Mouse (Mus musculus) heart, postnatal 4 days (tissue): Measurements from ENCODE around the gene Hormad1. TPM values are rescaled to one million over a fixed set of nuclear protein-coding genes. Genes with fewer than 3 reads are reported as not detected.
A peak's percentile ranks its signal among the peaks of the same experiment; 100 is the strongest.
"Not testable (repeated sequence)": the region's sequence is repeated elsewhere in the genome, so short reads cannot be mapped to it uniquely, and the experiment has no call there.

Experiments used
- DNase-seq: peaks from one replicate; pipeline ENCODE4 v3.0.0; 2021
- total RNA-seq, 2 experiments: library from RNA; stranded (reverse); gene quantifications; 2 replicates each; pipeline ENCODE4 v1.2.3; 2021

The Hormad1 gene
- total RNA-seq, result not detected

DNA sequence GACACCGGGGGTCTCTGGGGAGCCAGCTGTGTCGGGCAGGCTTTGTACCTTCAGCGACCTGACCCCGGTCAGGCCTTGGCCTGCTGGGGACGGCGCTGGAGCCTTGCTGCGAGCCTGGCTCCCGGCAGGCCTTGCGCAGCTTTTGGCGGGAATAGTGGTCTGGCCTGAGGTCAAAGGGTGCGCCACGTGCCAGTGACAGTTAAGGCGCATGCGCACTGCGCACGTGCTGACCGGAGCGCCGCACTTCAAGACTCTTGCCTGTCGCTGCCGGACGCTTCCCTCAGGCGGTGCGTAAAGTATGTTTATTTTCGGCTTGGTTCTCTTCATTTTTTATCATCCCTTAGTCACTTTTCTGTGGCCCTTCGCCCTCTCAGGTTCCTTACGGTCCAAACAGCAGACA, at the start of gene Hormad1:
Gene Hormad1, plus strand, starts transcription at position 241 of the 400 bp plus-strand sequence.
- no peak for DNase-seq

DNA sequence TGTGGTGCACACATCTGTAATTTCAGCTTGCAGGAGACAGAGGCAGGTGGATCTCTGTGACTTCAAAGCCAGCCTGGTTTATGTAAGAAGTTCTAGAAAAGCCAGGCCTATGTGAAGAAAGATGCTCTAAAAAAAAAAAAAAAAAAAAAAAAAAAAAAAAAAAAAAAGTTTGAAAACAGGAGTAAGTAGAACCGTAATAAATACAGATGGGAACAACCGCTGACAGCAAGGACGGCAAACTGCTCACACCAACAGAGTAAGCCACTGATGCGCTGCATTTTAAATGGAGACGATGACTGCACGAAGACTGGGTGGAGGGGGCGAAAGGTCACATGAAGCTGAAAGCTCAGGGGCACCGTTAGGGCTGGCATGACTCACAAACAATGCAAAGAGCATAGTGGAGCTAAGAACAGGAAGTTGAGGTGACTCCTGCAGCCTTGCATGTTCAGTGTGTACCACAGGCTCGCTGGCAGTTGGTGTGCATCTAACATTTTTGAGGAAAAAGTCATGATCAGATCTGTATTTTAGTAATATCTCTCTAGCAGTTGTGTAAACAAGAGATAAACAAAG, 47.8 kb upstream of the Hormad1 start:
- no peak for DNase-seq

DNA sequence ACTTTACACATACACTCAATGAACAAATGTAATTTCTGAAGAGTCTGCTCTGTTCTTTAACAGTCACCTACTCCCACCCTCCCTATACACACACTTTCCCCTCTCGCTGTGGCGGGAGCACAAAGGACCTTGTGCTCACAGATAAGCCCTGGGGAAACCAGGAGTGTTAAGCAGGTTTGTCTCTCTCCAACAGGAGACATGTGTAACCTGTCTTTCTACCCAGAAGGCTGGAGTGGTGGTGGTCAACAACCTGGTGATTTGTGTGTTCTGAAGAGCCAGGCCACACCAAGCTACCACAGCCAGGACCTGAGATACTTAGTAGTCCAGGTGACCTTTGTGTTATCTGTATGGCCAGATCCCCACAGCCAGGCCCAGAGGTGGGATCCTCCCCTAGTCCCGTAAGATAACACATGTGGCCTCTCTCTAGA, 42.8 kb upstream of the Hormad1 start:
- no peak for DNase-seq

DNA sequence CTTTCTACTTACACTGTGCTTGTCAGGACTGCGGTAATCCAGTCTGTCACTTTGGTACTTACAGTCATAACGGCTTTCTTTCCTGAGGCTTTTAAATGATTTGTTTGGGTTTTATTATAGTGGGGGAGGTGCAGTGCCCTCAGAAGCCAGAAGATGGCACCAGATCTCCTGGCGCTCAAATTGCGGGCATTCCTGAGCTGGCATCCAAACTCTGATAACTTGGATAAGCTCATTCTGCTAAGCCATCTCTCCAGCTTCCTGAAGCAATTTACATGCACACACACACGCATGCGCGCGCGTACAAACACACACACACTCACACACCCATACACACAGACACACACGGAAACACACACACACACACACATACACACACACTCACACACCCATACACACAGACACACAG, 42.0 kb upstream of the Hormad1 start:
- DNase-seq, result peak; percentile 72

DNA sequence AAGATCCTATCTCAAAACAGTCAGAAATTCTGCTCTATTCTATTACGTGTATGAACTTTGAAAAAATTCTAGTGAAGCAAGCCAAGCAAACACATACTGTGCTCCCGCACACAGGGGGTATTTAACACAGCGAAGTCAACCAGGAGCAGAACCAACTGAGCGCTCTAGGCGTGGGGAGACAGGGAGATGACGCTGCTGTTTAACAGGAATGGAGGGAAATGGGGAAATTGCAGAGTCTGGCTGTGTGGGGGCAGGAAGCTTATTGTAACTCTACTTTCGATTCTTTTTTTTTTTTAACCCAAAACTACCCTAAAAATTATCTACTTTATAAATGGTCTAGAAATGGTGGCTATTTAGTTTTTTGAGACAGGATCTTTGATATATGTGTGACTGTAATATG, 40.6 kb upstream of the Hormad1 start:
- DNase-seq, result no peak

- DNase-seq, result no peak
Measured at GRCm38 (mm10) chr3:95519315-95519714, 40.2 kb upstream of the Hormad1 start.

DNA sequence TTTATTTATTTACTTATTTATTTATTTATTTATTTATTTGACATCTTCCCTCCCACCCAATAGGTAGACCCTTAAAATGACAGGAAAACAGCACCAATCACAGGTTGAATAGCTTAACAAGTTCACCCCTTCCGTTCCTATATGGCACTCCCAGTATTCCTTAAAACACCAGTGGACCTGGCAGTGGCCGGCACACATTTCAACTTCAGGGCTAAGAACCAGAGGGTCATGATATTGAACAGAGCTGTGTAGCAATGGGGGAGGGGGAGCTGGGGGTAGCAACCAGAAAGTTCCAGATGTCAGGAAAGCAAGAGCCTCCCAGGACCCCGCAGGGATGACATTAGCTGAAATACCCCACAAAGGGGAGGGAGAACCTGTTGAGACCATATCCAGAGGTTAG, 39.4 kb upstream of the Hormad1 start:
- no peak for DNase-seq

DNA sequence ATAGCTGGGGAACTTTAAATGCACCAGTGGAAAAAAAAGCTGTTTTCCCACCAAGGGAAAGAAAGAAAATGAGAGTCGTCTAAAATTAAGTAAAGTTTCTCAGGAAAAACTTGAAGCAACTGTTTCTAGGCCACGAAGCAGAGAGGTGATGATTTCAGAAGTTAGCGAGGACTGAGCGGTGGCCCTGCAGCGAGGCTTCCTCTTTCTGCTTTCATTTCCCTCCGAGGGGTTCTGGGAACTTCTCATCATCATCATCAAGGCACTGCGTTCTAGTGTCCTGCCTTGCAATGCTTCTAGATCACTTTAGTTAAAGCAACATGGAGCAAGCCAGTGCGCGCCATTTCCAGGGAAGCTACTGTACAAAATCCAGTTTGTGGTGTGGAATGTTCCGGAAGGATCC, 38.3 kb upstream of the Hormad1 start:
- DNase-seq, result no peak

- no peak for DNase-seq
Measured at GRCm38 (mm10) chr3:95523662-95524061, 35.8 kb upstream of the Hormad1 start.

- no peak for DNase-seq
Measured at GRCm38 (mm10) chr3:95524673-95525072, 34.8 kb upstream of the Hormad1 start.

DNA sequence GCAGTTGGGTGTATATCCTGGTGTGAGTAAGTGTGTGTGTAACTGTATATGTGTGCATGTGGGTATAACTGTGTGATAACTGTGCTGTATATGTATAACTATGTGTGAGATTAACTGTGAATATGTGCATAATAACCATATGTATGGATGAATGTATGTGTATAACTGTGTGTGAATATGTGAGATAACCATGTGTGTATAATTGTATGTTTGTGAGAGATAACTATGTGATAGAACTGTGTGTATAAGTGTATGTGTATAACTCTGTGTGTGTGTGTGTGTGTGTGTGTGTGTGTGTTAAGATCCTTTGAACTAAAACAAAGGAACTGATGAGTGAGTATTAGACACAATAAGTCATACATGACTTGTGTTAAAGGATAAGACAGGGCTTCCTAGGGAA, 33.4 kb upstream of the Hormad1 start:
- DNase-seq, result no peak

DNA sequence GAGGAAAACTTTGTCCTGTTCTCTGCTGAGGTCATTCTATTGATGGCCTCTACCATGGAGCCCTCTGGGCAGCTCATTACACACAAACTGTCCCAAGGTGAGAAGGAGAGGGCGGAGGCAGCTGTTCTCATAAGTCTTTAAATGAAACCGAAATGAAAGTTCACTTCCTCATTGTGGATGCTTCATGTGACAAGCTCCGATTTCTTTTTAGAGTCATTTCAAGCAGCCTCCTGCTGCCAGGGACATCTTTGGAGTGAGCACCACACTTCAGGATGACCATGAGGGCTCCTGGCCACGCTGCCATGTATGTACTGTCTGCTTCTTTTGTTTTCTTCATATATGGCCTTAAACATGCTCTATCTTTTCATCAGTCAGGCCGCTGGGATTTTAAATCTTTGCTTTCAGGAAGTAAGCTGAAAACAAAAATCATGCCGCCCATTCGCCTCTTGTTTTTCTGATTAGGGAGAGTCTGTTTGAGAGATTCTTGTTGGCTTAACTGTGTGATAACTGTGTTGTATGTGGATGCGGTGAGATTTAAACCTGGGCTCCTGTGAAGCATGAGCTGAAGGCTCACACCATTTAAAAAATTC, 32.8 kb upstream of the Hormad1 start, which contains the start of gene Ctss:
Gene Ctss, plus strand, starts transcription at position 165 of the 590 bp plus-strand sequence.
- no peak for DNase-seq

DNA sequence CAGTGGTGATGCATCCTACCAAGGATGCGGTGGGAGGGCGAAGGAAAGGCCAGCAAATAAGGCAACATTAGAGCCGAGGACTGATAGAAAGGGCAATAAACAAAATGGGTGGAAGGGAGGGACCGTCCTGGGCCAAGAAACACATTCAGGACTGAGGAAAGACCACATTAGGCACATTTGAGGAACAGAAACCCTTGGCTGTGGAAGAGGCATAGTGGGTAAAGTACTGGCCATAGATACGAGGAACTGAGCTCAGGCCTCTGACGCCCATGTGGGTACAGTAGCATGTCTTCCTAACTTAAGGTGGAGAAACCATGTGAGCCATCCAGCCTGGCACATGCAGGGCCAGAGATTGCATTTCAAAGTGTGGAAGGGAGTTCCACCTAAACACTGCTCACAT, 29.7 kb upstream of the Hormad1 start:
- DNase-seq, result no peak

DNA sequence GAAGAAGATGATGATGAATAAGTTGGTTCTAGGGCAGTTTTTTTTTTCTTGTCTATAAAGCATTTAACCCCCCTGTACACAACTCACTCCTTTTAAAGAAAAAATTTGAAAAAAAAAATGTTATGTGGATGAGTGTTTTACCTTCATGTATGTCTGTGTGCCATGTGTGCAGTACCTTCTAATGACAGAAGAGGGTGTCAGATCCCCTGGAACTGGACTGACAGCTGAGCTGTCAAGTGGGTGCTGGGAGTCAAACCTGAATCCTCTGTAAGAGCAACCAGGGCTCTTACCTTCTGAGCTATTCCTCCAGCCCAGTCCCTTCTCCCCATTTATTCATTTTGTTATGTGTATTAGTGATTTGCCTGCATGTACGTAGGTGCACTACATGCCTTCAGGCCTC, 28.5 kb upstream of the Hormad1 start:
- DNase-seq, result no peak

DNA sequence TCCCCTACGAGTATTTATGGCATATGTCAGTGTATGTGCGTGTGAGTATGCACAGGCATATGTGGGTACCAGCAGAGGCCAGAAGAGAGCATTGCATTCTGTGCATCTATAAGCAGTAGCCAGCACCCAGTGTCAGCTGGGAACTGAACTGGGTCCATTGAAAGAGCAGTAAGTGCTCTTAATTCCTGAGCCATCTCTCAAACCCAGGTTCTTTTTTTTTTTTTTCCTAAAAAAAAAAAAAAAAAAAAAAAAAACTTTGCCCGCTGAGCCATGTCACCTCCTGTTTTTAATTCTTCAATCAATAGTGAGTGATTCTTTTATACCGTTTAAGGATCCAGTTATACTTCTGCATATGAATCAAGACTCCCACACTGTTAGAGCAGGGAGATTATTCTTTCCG, 26.1 kb upstream of the Hormad1 start:
- no peak for DNase-seq

GRCm38 (mm10) chr3:95534927-95535326, 24.6 kb upstream of the Hormad1 start:
- no peak for DNase-seq

DNA sequence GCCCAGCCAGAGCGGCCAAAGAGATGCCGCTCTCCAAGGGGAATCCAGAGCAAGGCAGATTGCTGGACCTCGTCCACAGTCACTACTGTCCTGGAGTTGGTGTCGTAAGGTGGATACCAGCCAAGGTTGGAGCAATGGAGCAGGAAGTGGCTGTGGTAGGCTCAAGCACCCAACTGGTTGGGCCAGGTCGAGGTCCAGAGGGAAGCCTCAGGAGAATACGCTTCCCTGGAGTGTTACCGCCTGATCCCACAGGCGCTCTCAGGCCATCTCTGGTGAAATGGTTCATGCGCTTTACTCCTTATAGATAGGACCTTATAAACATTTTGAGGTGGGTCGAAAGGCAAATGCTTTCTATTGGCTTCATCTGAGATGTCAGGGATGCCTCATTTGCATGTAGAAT, 20.5 kb upstream of the Hormad1 start:
- DNase-seq, result no peak

DNA sequence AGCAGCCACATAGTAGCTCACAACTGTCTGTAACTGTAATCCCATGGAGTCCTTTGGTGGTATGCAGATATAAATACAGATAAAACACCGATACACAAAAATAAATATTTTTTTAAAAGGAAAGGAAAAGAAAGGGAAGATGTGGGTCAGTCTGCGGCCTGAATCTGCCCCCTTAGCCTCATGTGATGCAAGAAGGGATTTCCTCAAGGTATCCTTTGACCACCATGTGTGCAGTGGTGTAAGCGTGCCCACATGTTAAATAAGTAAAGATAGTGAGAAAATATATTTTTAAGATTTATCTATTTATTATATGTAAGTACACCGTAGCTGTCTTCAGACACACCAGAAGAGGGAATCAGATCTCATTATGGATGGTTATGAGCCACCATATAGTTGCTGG, 19.6 kb upstream of the Hormad1 start:
- no peak for DNase-seq

GRCm38 (mm10) chr3:95541186-95541585, 18.3 kb upstream of the Hormad1 start:
- not testable (repeated sequence) for DNase-seq

- no peak for DNase-seq
Measured at GRCm38 (mm10) chr3:95542171-95542570, 17.3 kb upstream of the Hormad1 start.

DNA sequence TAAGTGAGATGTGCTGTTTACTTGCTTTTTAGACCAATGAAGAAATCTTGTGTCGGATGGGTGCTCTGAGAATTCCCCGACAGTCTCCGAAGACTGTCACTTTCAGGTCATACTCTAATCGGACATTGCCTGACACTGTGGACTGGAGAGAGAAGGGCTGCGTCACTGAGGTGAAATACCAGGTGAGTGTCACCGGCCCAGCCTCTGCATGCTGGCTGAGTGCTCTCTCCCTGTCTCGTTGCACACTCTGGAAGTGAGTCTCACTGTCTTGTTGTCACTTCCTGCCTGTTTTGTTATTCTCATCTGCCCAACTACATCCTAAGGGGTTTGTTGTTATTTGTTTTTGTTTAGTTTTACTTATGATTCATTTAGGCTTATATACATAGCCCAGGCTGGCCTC, 16.5 kb upstream of the Hormad1 start:
- DNase-seq, result no peak

GRCm38 (mm10) chr3:95550176-95550575, 9.3 kb upstream of the Hormad1 start:
- no peak for DNase-seq

- no peak for DNase-seq
Measured at GRCm38 (mm10) chr3:95553986-95554385, 5.5 kb upstream of the Hormad1 start.

GRCm38 (mm10) chr3:95560738-95561137, 1.3 kb downstream of the Hormad1 start:
- DNase-seq, result no peak

- DNase-seq, result no peak
Measured at GRCm38 (mm10) chr3:95561826-95562225, 2.3 kb downstream of the Hormad1 start.
